Mouse (Mus musculus) left cerebral cortex, adult 2 months (tissue): Measurements from ENCODE around the gene Chrna9. TPM values are rescaled to one million over a fixed set of nuclear protein-coding genes. Genes with fewer than 3 reads are reported as not detected.

Experiments used
- DNase-seq, 2 experiments: peaks; one replicate each; pipeline ENCODE4 v3.0.0; 2021 to 2022; ENCODE audit warnings: low spot score in 2 of 2, mixed read lengths in 1 of 2; ENCODE audit errors: extremely low spot score in 1 of 2
- H3K27ac ChIP-seq: fragments of 200-600 bp; 2 replicates; pipeline ENCODE4 v1.8.1; 2022
- H3K4me3 ChIP-seq: fragments of 200-600 bp; 2 replicates; pipeline ENCODE4 v1.8.1; 2022
- CTCF ChIP-seq: fragments of 200-600 bp; IDR thresholded peaks from 2 replicates; pipeline ENCODE4 v1.8.1; 2022; ENCODE audit warnings: antibody characterized with exemption, mild to moderate bottlenecking, moderate library complexity
- intact Hi-C: fragments of 180-260 bp; cut with DNase I; formaldehyde crosslinking; loops from one replicate; pipeline ENCODE4 v1.15.1; 2025
- total RNA-seq, 2 experiments: library from RNA; stranded (reverse); gene quantifications; 2 replicates each; pipeline ENCODE4 v1.2.3; 2021

Gene Chrna9
- total RNA-seq, 2 experiments from 2014 or later: not detected

DNA sequence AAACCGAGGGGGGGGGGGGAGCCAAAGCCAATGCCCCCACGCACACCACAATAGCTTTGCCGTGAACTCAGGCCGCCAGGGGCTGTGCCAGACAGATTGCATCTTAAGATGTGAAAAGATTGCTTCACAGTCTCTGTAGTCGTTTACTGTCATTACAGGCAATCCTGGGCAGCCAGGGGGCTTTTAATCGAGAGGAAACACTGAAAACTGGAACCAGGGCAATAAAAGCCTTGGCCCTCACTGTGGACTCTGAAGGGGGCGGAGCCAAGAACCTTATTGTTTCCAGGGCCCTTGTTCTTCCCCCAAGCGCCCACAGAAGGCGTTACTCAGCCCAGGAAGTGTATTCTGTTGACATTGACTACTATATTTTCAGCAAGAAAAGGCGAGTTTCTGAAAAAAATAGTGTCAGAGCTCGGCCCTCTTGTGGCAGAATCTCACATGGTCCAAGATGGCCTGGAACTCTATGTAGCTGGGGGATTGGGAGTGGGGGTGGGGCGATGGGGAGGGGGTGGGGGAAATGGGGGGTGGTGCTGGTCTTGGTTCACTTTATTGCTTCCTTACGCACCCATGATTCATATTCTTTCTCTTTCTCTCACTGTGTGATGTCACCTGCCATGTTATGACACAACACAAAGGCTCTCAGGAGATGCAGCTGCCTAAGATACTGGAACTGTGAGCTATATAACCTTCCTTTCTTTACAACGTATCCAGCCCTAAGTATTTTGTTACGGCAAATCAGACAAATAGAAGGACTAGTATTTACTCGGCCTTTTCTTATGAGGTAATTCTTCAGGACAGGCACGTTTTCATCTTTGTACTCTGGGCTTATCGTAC, 16.2 kb downstream of the Chrna9 start:
- intact Hi-C loops: loop anchor here (5.0 kb wide), 1 partner anchor 189 kb away; the partner anchor contains the start of gene N4bp2
- peak; percentile 18 for TF ChIP-seq CTCF
- H3K4me3 ChIP-seq: no peak overlapping the region
- DNase-seq: no peak
- no peak overlapping the region; the same call in 1 of the 2 replicates for H3K27ac ChIP-seq

DNA sequence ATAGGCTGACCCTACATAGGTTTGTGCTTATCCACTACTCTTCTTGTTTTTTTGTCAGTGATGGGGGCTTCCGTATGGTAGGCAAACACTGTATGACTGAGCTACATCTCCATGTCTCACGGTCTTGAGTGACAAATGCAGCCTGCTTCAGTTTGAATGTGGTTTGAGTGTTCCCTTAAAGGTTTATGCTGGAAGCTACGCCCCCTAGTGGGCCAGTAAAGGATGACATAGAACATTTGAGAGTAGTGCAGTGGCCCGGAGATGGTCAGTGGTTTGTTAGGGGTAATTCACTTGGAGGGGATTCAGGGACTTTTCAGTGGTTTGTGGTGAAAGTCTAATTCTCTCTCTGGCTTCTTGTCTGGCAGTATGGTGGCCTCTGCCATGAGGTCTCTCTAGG, 16.8 kb downstream of the Chrna9 start:
- intact Hi-C loops: loop anchor here (5.0 kb wide), 1 partner anchor 189 kb away; the partner anchor contains the start of gene N4bp2
- Histone ChIP-seq H3K27ac (no peak overlapping the region), H3K4me3 (no peak overlapping the region)
- TF ChIP-seq CTCF: peak; percentile 34
- no peak for DNase-seq

GRCm38 (mm10) chr5:65954130-65955080, 19.7 kb downstream of the Chrna9 start:
- intact Hi-C loops: loop anchor here (5.0 kb wide), 1 partner anchor 192 kb away; the partner anchor contains the start of gene N4bp2
- no peak overlapping the region for H3K27ac ChIP-seq

DNA sequence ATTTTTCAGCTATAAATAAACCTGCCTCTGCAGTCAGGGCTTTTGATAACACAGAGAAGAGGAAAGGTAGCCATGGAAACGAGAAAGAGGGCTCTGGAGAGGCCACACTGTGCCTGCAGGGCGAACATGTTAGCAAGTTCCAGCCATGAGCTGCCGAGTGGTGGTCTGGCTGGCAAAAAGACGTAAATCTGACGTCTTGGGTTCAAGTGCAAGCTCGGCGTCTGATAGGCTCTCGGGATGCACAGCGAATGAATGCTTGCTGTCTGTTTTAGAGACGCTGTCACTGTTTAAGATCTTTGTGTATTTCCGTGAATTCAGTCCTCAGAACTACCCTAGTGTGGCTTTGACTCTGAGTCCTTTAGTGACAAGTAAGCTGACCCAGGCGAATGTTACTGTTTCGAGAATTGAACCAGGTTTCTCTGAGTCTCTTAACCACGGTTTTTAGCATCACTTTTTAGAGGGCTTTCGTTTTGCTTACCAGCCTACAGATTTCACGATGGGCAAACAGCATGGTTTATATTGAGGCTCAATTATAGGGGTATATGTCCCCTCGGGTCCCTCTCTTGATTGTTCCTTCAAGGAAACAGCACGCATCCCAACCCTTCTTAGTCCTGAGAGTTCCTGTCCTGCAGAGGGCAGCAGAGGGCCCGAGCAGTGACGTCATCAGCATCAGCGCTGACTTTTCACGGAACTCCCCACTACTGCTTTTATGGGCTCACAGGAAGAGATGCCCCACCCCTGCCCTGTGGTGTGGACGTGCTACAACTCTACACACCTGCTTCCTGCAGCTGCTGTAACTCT, 20.8 kb downstream of the Chrna9 start:
- DNase-seq: peak; percentile 73 to 76
- peak overlapping the region; percentile 35 for H3K4me3 ChIP-seq
- intact Hi-C loops: no loop called here
- no peak overlapping the region; the same call in 1 of the 2 replicates for H3K27ac ChIP-seq
- TF ChIP-seq CTCF: peak; percentile 86

More at GRCm38 (mm10) chr5:65954130-65955080, 19.7 kb downstream of the Chrna9 start:
- no peak for TF ChIP-seq CTCF
- H3K4me3 ChIP-seq: no peak overlapping the region
- no peak for DNase-seq

DNA sequence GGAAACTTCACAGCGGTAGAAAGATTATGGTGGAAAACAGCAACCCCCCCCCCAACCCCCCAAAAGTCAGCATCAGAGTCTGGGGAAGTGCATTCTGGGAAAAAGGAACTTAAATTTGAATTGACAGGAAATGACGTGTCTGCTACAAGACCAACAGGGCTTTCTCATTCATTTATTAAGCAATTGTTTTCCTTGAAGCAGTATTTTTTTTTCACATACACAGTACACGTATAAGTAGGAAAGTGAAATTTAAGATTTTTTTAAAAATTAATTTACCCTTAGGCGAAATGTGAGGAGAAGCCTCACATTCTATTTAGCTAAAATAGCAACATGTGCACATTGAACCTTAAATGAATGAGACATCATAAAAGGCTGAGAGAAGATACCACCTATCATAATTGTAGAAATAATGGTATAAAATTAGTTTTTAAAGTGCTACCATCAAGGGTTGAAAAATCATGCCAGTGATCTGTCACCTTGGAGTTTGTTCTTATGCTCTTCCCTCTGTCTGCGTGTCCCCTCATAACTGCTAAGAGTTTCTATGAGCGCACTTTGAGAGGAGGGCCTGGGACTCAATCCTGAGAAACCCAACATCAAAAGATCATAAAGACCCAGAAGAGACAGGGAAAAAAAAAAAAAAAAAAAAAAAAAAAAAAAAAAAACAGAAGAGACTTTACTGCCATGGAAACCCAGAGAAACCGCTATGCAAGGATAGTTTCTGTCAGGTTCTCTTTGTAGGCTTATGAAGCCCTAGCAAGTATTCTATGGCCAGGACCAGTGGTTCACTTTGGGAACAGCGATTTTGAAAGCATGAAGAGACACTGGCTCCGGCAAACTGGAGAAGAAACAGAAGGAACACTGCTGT, 21.7 kb downstream of the Chrna9 start:
- intact Hi-C loops: no loop called here

GRCm38 (mm10) chr5:65958597-65958996, 23.9 kb downstream of the Chrna9 start:
- DNase-seq: peak in 1 of 2 experiments; percentile 47
- H3K27ac ChIP-seq: no peak overlapping the region
- peak; percentile 95 for TF ChIP-seq CTCF
- intact Hi-C loops: no loop called here
- no peak overlapping the region for H3K4me3 ChIP-seq

More for the DNA sequence above, 21.7 kb downstream of the Chrna9 start:
- no peak overlapping the region for H3K27ac ChIP-seq
- H3K4me3 ChIP-seq: peak overlapping the region; percentile 35
- no peak for TF ChIP-seq CTCF
- DNase-seq: no peak

DNA sequence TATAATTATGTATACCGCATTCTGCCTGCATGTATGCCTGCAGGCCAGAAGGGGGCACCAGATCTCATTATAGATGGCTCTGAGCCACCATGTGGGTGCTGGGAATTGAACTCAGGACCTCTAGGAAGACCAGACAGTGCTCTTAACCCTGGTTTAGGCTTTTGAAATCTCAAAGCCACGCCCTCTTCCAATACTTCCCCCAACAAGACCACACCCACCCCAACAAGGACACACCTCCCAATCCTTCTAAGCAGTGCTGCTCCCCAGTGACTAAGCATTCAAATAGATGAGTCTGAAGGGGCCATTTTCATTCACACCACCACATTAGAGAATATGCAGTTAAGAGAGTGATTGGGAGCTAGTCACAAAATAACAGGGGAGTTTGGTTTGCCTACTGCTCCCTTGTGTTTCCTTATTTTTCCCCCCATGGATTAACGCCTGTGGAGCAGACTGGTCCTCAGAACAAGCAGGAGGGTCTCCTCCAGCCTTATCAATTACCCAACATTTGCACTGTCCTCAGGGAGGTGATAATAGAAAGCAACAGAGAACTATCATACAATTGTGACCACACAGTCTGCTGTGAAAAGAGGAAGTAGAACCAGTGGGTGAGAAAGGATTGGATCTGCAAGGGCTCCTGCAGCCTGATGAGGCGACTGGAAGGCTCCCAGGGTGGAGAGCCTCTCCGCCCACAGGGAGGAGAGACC, 25.3 kb downstream of the Chrna9 start:
- Histone ChIP-seq H3K4me3 (no peak overlapping the region), H3K27ac (no peak overlapping the region)
- DNase-seq: no peak
- intact Hi-C loops: no loop called here
- TF ChIP-seq CTCF: no peak; the same call in 1 of the 2 replicates

DNA sequence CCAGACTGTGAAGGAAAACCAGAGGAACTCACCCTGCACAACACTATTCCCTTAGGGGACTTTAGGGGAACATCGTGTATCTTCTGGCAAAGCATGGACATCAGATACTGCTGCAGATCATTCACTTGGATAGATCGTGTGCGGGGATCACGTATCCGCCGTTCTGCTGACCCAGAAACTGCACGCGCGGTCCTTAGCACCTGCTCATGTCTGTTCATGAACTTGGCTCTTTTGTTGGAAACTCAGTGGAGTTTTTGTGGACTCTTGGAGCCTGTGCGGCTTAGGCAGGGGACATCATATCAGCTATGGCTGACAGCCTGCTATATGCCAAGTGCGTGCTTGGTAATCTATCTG, 25.9 kb downstream of the Chrna9 start:
- TF ChIP-seq CTCF: no peak

GRCm38 (mm10) chr5:65963291-65963690, 28.6 kb downstream of the Chrna9 start:
- intact Hi-C loops: no loop called here

More for the DNA sequence above, 25.9 kb downstream of the Chrna9 start:
- Histone ChIP-seq H3K27ac (no peak overlapping the region), H3K4me3 (no peak overlapping the region)
- intact Hi-C loops: no loop called here
- no peak for DNase-seq

More at GRCm38 (mm10) chr5:65963291-65963690, 28.6 kb downstream of the Chrna9 start:
- no peak for DNase-seq
- Histone ChIP-seq H3K4me3 (no peak overlapping the region), H3K27ac (no peak overlapping the region)
- no peak for TF ChIP-seq CTCF
